Mouse (Mus musculus): ENCODE data around the gene Trub1. TPM values are rescaled to one million over a fixed set of nuclear protein-coding genes. Genes with fewer than 3 reads are reported as not detected.
A peak's percentile ranks its signal among the peaks of the same experiment; 100 is the strongest.

The Trub1 gene
- polyA plus RNA-seq, 1 experiment from 2014 or later: 22.1 TPM

DNA sequence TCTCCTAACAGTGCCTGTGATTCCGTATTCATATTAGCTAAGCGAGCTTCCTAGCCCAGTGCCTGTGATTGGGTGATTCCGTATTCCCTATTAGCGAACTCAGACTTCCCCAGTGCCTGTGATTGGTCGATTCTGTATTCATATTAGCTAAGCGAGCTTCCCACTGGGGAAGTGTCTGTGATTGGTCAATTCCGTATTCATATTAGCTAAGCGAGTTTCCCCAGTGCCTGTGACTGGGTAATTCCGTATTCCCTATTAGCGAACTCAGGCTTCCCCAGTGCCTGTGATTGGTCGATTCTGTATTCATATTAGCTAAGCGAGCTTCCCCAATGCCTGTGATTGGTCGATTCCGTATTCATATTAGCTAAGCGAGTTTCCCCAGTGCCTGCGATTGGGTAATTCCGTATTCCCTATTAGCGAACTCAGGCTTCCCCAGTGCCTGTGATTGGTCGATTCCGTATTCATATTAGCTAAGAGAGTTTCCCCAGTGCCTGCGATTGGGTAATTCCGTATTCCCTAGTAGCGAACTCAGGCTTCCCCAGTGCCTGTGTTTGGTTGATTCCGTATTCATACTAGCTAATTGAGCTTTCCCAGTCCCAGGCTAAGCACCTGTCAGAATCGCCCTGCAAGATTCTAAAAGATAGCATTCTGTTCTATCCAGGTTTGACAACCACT lies 2.7 kb downstream of the Trub1 start:
- ATAC-seq (replicated peaks; ENCODE audit: low FRiP score) (no peak), DNase-seq (ENCODE audit: low spot score) (no peak)
- no peak overlapping the region for H3K9ac ChIP-seq (ENCODE audit: low read length)
- no peaks in the 10 kb centered on the region for H3K9me3 ChIP-seq (ENCODE audit: control insufficient read depth, low read length)
- H3K4me3 ChIP-seq (ENCODE audit: low read depth, low read length): no peak overlapping the region
- H3K4me2 ChIP-seq (ENCODE audit: low read depth, low read length, severe bottlenecking): no peak overlapping the region
- H3K4me1 ChIP-seq (replicated peaks; ENCODE audit: control insufficient read depth, insufficient read depth, low read length): peaks cover 8% of the 10 kb centered on the region; the same call in 1 of the 2 replicates
- H3K27ac ChIP-seq (ENCODE audit: low read depth, low read length): no peak overlapping the region
- no peaks in the 10 kb centered on the region for H3K36me3 ChIP-seq (ENCODE audit: control insufficient read depth, insufficient read depth, low read length)
- H3K27me3 ChIP-seq (ENCODE audit: control insufficient read depth, insufficient read depth, low read length): no peaks in the 10 kb centered on the region
- WGBS: 94% methylated on average over 25 of the region's 25 CpGs

DNA sequence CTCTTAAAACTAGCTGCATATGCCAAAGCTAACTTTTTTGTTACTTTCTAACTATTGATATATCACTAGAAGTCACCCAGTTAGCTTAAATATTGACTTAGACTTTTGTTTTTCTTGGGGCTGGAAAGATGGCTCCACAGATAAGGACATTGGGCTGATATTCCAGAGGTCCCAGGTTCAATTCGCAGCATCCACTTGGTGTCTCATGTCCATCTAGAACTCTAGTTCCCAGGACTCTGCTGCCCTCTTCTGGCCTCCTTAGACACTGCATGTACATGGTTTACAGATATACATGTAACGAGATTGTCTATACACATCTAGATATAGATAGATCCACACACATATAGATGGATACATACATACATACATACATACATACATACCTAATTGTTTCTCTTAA lies 4.4 kb downstream of the Trub1 start:
- Histone ChIP-seq H3K4me1 (replicated peaks; ENCODE audit: control insufficient read depth, insufficient read depth, low read length) (peaks cover 7% of the 10 kb centered on the region; the same call in 1 of the 2 replicates), H3K27ac (ENCODE audit: low read depth, low read length) (no peak overlapping the region), H3K4me2 (ENCODE audit: low read depth, low read length, severe bottlenecking) (no peak overlapping the region), H3K9me3 (ENCODE audit: control insufficient read depth, low read length) (no peaks in the 10 kb centered on the region), H3K36me3 (ENCODE audit: control insufficient read depth, insufficient read depth, low read length) (no peaks in the 10 kb centered on the region), H3K9ac (ENCODE audit: low read length) (no peak overlapping the region), H3K27me3 (ENCODE audit: control insufficient read depth, insufficient read depth, low read length) (no peaks in the 10 kb centered on the region), H3K4me3 (ENCODE audit: low read depth, low read length) (no peak overlapping the region)
- ATAC-seq (replicated peaks; ENCODE audit: low FRiP score) (no peak), DNase-seq (ENCODE audit: low spot score) (peak; percentile 67)
- 74% methylated on average over 2 of the region's 2 CpGs for WGBS

DNA sequence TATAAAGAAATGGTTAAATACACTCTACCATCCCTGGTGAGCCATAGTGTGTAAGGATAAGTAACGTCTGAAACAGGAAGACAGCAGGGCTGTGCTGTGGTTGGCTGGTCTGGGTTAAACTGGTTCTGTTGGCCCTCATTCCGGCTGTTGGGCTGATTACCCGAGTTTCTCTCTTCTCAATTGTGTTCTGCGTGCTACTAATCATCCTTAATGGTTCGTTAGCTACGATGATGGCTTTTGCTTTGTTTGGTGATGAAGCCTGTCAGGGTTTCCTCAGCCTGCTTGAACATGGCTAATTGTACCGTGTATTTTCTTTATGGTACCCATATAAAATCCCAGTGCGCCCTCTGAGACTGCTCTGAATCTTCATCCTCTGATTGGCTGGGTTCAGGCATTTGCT lies 11.0 kb downstream of the Trub1 start:
- no peak overlapping the region for H3K4me2 ChIP-seq (ENCODE audit: low read depth, low read length, severe bottlenecking)
- ATAC-seq (replicated peaks; ENCODE audit: low FRiP score) (no peak), DNase-seq (ENCODE audit: low spot score) (no peak)
- 42% methylated on average over 8 of the region's 8 CpGs for WGBS
- H3K9me3 ChIP-seq (ENCODE audit: control insufficient read depth, low read length): no peaks in the 10 kb centered on the region
- H3K27ac ChIP-seq (ENCODE audit: low read depth, low read length): no peak overlapping the region
- H3K9ac ChIP-seq (ENCODE audit: low read length): no peak overlapping the region
- no peak overlapping the region for H3K4me3 ChIP-seq (ENCODE audit: low read depth, low read length)
- H3K27me3 ChIP-seq (ENCODE audit: control insufficient read depth, insufficient read depth, low read length): no peaks in the 10 kb centered on the region
- H3K4me1 ChIP-seq (replicated peaks; ENCODE audit: control insufficient read depth, insufficient read depth, low read length): no peaks in the 10 kb centered on the region; the same call in 1 of the 2 replicates
- H3K36me3 ChIP-seq (ENCODE audit: control insufficient read depth, insufficient read depth, low read length): no peaks in the 10 kb centered on the region

DNA sequence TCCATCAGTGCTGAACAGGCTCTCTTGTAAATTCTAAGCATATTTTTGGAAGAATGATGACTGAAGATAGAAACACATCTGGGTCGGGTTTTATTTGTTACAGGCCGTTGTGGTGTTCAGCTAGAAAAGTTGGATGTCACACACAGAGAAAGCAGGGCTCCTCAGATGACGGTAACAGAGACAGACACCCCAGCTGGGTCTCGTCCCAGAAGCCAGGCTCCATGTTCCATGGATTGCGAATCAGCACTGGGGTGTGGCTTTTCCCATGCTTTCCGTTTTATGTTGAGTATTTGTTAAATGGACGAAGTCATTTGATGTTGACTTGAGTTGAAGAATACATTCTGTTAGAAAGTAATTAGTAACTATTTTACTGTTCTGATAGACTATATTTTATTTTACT lies 13.0 kb downstream of the Trub1 start:
- no peak overlapping the region for H3K4me3 ChIP-seq (ENCODE audit: low read depth, low read length)
- H3K4me1 ChIP-seq (replicated peaks; ENCODE audit: control insufficient read depth, insufficient read depth, low read length): no peaks in the 10 kb centered on the region; the same call in 1 of the 2 replicates
- no peak for ATAC-seq (replicated peaks; ENCODE audit: low FRiP score)
- no peak overlapping the region for H3K27ac ChIP-seq (ENCODE audit: low read depth, low read length)
- no peaks in the 10 kb centered on the region for H3K9me3 ChIP-seq (ENCODE audit: control insufficient read depth, low read length)
- no peak overlapping the region for H3K9ac ChIP-seq (ENCODE audit: low read length)
- no peak overlapping the region for H3K4me2 ChIP-seq (ENCODE audit: low read depth, low read length, severe bottlenecking)
- WGBS: 92% methylated on average over 7 of the region's 7 CpGs
- H3K27me3 ChIP-seq (ENCODE audit: control insufficient read depth, insufficient read depth, low read length): no peaks in the 10 kb centered on the region
- DNase-seq (ENCODE audit: low spot score): no peak
- no peaks in the 10 kb centered on the region; the same call in 1 of the 2 replicates for H3K36me3 ChIP-seq (ENCODE audit: control insufficient read depth, insufficient read depth, low read length)

DNA sequence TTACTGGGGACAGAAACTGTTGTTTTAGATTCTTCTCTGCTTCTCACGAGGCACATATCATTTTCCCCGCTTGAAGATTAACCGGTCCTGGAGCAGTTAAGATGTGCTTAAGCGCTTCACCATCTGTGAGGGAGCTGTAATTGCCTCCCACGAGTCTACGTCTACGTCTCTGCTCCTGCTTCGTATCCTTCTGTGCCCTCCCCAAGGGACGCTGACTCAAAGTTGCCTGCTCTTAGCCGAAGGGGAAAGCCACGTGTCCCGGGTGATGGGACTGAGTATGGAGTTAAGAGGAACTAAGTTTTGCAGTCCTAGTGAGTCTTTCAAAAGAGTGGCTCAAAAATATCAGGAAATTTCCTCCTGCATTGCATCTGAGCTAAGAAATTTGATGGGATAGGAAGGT lies 18.3 kb downstream of the Trub1 start:
- H3K4me3 ChIP-seq (ENCODE audit: low read depth, low read length): no peak overlapping the region
- H3K36me3 ChIP-seq (ENCODE audit: control insufficient read depth, insufficient read depth, low read length): no peaks in the 10 kb centered on the region; the same call in 1 of the 2 replicates
- no peaks in the 10 kb centered on the region for H3K27me3 ChIP-seq (ENCODE audit: control insufficient read depth, insufficient read depth, low read length)
- ATAC-seq (replicated peaks; ENCODE audit: low FRiP score) (no peak), DNase-seq (ENCODE audit: low spot score) (no peak)
- no peak overlapping the region for H3K27ac ChIP-seq (ENCODE audit: low read depth, low read length)
- WGBS: 93% methylated on average over 12 of the region's 12 CpGs
- H3K4me1 ChIP-seq (replicated peaks; ENCODE audit: control insufficient read depth, insufficient read depth, low read length): no peaks in the 10 kb centered on the region
- no peak overlapping the region for H3K4me2 ChIP-seq (ENCODE audit: low read depth, low read length, severe bottlenecking)
- no peaks in the 10 kb centered on the region for H3K9me3 ChIP-seq (ENCODE audit: control insufficient read depth, low read length)
- no peak overlapping the region for H3K9ac ChIP-seq (ENCODE audit: low read length)

DNA sequence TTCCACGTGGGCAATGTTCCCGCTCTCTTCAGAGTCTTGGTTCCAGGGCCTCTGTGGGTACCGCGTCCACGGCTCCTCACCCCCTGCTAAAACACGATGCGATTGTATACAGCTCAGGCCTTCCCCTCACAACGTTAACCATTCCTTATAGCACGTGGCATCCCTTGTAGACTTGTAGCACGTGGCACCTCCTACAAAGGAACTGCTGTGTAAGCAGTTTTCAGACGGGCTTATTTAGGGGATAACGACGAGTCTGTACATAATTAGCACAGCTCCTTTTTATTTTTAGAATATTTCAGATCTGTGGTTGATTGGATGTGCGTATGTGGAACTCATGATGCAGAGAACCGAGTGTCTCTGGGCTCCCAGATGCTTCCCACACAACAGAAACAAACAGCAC lies 19.5 kb downstream of the Trub1 start:
- no peak for DNase-seq (ENCODE audit: low spot score)
- no peak for ATAC-seq (replicated peaks; ENCODE audit: low FRiP score)
- Histone ChIP-seq H3K9me3 (ENCODE audit: control insufficient read depth, low read length) (no peaks in the 10 kb centered on the region), H3K4me1 (replicated peaks; ENCODE audit: control insufficient read depth, insufficient read depth, low read length) (no peaks in the 10 kb centered on the region), H3K27ac (ENCODE audit: low read depth, low read length) (no peak overlapping the region), H3K27me3 (ENCODE audit: control insufficient read depth, insufficient read depth, low read length) (no peaks in the 10 kb centered on the region), H3K9ac (ENCODE audit: low read length) (no peak overlapping the region), H3K4me3 (ENCODE audit: low read depth, low read length) (no peak overlapping the region), H3K36me3 (ENCODE audit: control insufficient read depth, insufficient read depth, low read length) (no peaks in the 10 kb centered on the region; the same call in 1 of the 2 replicates), H3K4me2 (ENCODE audit: low read depth, low read length, severe bottlenecking) (no peak overlapping the region)
- 79% methylated on average over 15 of the region's 15 CpGs for WGBS

DNA sequence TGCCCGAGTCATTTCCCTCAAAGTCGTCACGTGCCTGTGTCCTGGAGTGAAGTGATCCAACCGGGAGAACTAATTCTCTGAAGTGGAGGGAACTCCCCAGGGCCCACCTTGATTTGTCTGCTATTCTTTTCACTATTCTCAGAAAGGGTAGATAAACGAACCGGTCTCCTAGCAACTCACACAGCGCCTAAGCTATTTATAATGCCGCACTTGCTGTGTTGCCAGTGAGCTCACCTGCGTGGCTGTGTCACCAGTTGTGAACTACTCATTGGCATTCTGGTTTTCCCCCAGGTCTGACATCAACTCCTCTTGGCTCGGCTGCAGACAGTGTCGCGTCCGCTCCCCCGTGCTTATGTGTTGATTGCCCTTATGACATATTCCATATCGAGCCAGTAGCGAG lies 20.6 kb downstream of the Trub1 start:
- H3K27me3 ChIP-seq (ENCODE audit: control insufficient read depth, insufficient read depth, low read length): no peaks in the 10 kb centered on the region
- no peak for DNase-seq (ENCODE audit: low spot score)
- no peak overlapping the region for H3K27ac ChIP-seq (ENCODE audit: low read depth, low read length)
- ATAC-seq (replicated peaks; ENCODE audit: low FRiP score): no peak
- H3K4me1 ChIP-seq (replicated peaks; ENCODE audit: control insufficient read depth, insufficient read depth, low read length): no peaks in the 10 kb centered on the region
- H3K4me3 ChIP-seq (ENCODE audit: low read depth, low read length): no peak overlapping the region
- no peaks in the 10 kb centered on the region; the same call in 1 of the 2 replicates for H3K36me3 ChIP-seq (ENCODE audit: control insufficient read depth, insufficient read depth, low read length)
- no peaks in the 10 kb centered on the region for H3K9me3 ChIP-seq (ENCODE audit: control insufficient read depth, low read length)
- H3K9ac ChIP-seq (ENCODE audit: low read length): no peak overlapping the region
- no peak overlapping the region for H3K4me2 ChIP-seq (ENCODE audit: low read depth, low read length, severe bottlenecking)
- WGBS: 72% methylated on average over 16 of the region's 16 CpGs

DNA sequence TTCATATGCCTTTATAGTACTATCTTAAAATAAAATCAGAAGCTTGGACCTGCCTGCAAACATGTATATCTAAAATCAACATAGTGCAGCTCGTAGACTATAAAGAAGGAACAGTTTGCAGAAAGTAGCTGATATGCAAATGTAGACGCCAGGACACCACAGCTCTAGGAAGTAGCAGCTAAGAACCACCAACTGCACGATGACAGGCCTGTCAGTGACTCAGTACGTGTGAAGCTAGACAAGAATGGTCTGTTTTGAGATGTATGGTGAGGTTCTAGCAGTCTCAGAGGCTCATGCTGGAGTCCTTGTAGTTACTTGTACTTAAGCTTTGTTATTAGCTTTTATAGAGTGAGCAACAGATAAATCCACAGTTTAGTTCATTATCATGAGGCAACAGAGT lies 22.6 kb downstream of the Trub1 start:
- no peak overlapping the region for H3K4me2 ChIP-seq (ENCODE audit: low read depth, low read length, severe bottlenecking)
- H3K4me1 ChIP-seq (replicated peaks; ENCODE audit: control insufficient read depth, insufficient read depth, low read length): no peaks in the 10 kb centered on the region
- no peak overlapping the region for H3K4me3 ChIP-seq (ENCODE audit: low read depth, low read length)
- no peak for DNase-seq (ENCODE audit: low spot score)
- no peaks in the 10 kb centered on the region for H3K27me3 ChIP-seq (ENCODE audit: control insufficient read depth, insufficient read depth, low read length)
- ATAC-seq (replicated peaks; ENCODE audit: low FRiP score): no peak
- H3K36me3 ChIP-seq (ENCODE audit: control insufficient read depth, insufficient read depth, low read length): no peaks in the 10 kb centered on the region; the same call in 1 of the 2 replicates
- 89% methylated on average over 4 of the region's 4 CpGs for WGBS
- no peaks in the 10 kb centered on the region for H3K9me3 ChIP-seq (ENCODE audit: control insufficient read depth, low read length)
- H3K27ac ChIP-seq (ENCODE audit: low read depth, low read length): no peak overlapping the region
- no peak overlapping the region for H3K9ac ChIP-seq (ENCODE audit: low read length)

DNA sequence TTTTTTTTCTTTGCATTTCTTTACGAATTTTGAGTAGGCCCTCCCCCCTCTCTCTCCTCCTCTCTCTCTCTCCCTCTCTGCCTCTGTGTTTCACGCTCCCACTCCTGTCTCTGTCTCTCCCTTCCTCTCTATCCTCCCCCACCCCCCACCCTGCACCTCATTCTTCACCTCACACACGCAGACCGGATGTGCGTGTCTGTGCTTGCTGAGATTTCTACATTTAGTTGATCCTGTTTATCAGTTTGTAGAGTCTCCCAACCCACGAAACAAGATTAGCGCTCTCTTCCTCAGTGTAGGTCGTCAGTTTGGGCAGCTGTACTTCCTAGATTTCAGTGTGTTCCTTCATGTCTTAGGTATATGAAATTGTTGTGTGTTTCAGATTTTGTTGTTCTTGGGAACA lies 24.6 kb downstream of the Trub1 start:
- Histone ChIP-seq H3K4me1 (replicated peaks; ENCODE audit: control insufficient read depth, insufficient read depth, low read length) (no peaks in the 10 kb centered on the region), H3K9me3 (ENCODE audit: control insufficient read depth, low read length) (no peaks in the 10 kb centered on the region), H3K4me3 (ENCODE audit: low read depth, low read length) (no peak overlapping the region), H3K27me3 (ENCODE audit: control insufficient read depth, insufficient read depth, low read length) (no peaks in the 10 kb centered on the region), H3K27ac (ENCODE audit: low read depth, low read length) (no peak overlapping the region), H3K36me3 (ENCODE audit: control insufficient read depth, insufficient read depth, low read length) (no peaks in the 10 kb centered on the region), H3K4me2 (ENCODE audit: low read depth, low read length, severe bottlenecking) (no peak overlapping the region), H3K9ac (ENCODE audit: low read length) (no peak overlapping the region)
- 79% methylated on average over 8 of the region's 8 CpGs for WGBS
- no peak for DNase-seq (ENCODE audit: low spot score)
- no peak for ATAC-seq (replicated peaks; ENCODE audit: low FRiP score)

All from forebrain, embryonic 11.5 days (tissue).